Mouse (Mus musculus) thymus, postnatal 36 days (tissue): ENCODE measurements around the gene Mgea5.

Source experiments
- DNase-seq, 2 experiments: peaks; one replicate each; pipeline ENCODE4 v3.0.0; 2022; ENCODE audit warnings: mixed read lengths in 2 of 2

Gene Mgea5

GRCm38 (mm10) chr19:45725677-45726277 lies 57.9 kb downstream of the Mgea5 start:
- DNase-seq, result no peak

- no peak for DNase-seq
Measured at GRCm38 (mm10) chr19:45722188-45722587, 61.4 kb downstream of the Mgea5 start.

- DNase-seq, result no peak
Measured at GRCm38 (mm10) chr19:45718286-45718685, 65.4 kb downstream of the Mgea5 start.

- DNase-seq, result no peak
Measured at GRCm38 (mm10) chr19:45717493-45718220, 66.0 kb downstream of the Mgea5 start.

GRCm38 (mm10) chr19:45708704-45709103 lies 74.9 kb downstream of the Mgea5 start:
- DNase-seq, result no peak
